Mouse (Mus musculus) small intestine, adult 2 months (tissue): ENCODE results near the gene Rell1. TPM values are rescaled to one million over a fixed set of nuclear protein-coding genes. Genes with fewer than 3 reads are reported as not detected.
A peak's percentile ranks its signal among the peaks of the same experiment; 100 is the strongest.

Experiments used
- H3K27ac ChIP-seq: fragments of 200-500 bp; 2 replicates; pipeline ENCODE4 v1.5.1; 2012; ENCODE audit warnings: low read depth, low read length, control low read depth, inconsistent platforms; ENCODE audit not compliant: insufficient read depth
- H3K27me3 ChIP-seq: fragments of 200-500 bp; 2 replicates; pipeline ENCODE4 v1.6.1; 2012; ENCODE audit warnings: mild to moderate bottlenecking, moderate library complexity, low read length, inconsistent platforms; ENCODE audit not compliant: control insufficient read depth, insufficient read depth
- H3K36me3 ChIP-seq: fragments of 200-500 bp; 2 replicates; pipeline ENCODE4 v1.6.1; 2012; ENCODE audit warnings: mild to moderate bottlenecking, low read length, control low read depth, inconsistent platforms; ENCODE audit not compliant: control insufficient read depth, insufficient read depth
- H3K4me1 ChIP-seq: fragments of 200-500 bp; 2 replicates; pipeline ENCODE4 v1.6.1; 2012; ENCODE audit warnings: low read length, inconsistent platforms, mixed read lengths; ENCODE audit not compliant: control insufficient read depth, insufficient read depth, insufficient read length
- H3K4me3 ChIP-seq: fragments of 200-500 bp; 2 replicates; pipeline ENCODE4 v1.5.1; 2012; ENCODE audit warnings: low read depth, mild to moderate bottlenecking, control low read depth, inconsistent platforms, low read length, moderate library complexity
- CTCF ChIP-seq: fragments of 200-500 bp; IDR thresholded peaks from 2 replicates; pipeline ENCODE4 v1.5.1; 2012; ENCODE audit warnings: low read depth, mild to moderate bottlenecking, control low read depth, inconsistent platforms, low read length, moderate library complexity, mixed read lengths; ENCODE audit not compliant: insufficient replicate concordance, insufficient read length; ENCODE audit errors: extremely low read depth
- POLR2A ChIP-seq: fragments of 200-500 bp; IDR thresholded peaks from 2 replicates; pipeline ENCODE4 v1.6.1; 2012; ENCODE audit warnings: low read depth, mild to moderate bottlenecking, control low read depth, inconsistent platforms, low read length, moderate library complexity
- WGBS: fragments of 180-500 bp; shearing (Covaris S2); methylation state at CpG from one replicate; pipeline ENCODE4 v1.1.7; 2018; 5-methylcytosine and 5-hydroxymethylcytosine counted together
- polyA plus RNA-seq: library from polyadenylated mRNA; depleted of rRNA; stranded (reverse); fragments of >200 nt; gene quantifications from 2 replicates; pipeline ENCODE4 v1.2.3, GENCODE M21; 2012; rRNA removed

Rell1 gene
- polyA plus RNA-seq, 1 experiment: 10.7 TPM

DNA sequence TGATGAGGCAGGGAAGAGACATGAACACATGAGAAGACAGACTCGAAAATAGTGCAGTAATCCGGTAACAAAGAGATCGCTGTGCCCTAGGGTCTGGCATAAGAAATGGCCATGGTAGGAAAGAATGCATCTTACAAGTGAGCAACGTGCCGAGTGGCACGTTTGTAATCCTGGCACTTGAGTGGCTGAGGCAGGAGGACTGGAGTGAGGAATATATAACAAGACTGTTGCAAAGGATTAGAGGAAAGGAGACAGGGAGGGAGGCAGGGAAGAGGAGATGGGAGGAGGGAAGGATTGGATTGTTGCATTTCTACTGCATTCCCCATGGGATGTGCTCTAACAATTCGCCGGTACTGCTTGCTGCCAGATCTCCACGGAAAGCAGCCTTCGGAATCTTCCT, 89.7 kb downstream of the Rell1 start:
- TF ChIP-seq POLR2A: no peak
- no peak for TF ChIP-seq CTCF
- Histone ChIP-seq H3K27me3 (no peaks in the 10 kb centered on the region), H3K27ac (no peak overlapping the region), H3K36me3 (0 out of 2 replicates have a peak, but pooled peaks cover 1% of the 10 kb centered on the region), H3K4me3 (no peak overlapping the region), H3K4me1 (peaks cover 5% of the 10 kb centered on the region; the same call in 1 of the 2 replicates)
- 90% methylated on average over 10 of the region's 10 CpGs for WGBS

DNA sequence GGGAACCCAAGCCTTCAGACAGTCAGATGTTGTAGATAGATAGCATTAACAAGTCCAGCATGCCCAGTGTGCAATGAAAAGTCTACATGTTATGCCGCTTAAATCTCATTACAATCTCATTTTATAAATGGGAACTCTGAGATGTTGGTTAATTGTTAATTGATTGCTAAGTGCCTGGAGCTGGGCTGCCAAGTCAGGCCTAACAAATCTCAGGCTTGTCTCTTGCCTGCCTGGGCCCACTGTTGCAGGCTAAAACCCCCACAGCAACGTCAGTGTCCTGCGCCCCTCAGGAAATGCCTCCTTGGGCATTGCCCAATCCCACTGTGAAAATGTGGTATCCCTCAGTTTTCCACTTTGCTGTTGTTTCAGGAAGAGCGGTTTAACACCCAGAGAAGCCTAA, 92.6 kb downstream of the Rell1 start:
- no peaks in the 10 kb centered on the region for H3K27me3 ChIP-seq
- H3K4me3 ChIP-seq: no peak overlapping the region
- 0 out of 2 replicates have a peak, but pooled peaks cover 1% of the 10 kb centered on the region for H3K36me3 ChIP-seq
- TF ChIP-seq POLR2A (no peak), CTCF (no peak)
- H3K27ac ChIP-seq: no peak overlapping the region
- peaks cover 5% of the 10 kb centered on the region; the same call in 1 of the 2 replicates for H3K4me1 ChIP-seq
- 87% methylated on average over 4 of the region's 4 CpGs for WGBS

DNA sequence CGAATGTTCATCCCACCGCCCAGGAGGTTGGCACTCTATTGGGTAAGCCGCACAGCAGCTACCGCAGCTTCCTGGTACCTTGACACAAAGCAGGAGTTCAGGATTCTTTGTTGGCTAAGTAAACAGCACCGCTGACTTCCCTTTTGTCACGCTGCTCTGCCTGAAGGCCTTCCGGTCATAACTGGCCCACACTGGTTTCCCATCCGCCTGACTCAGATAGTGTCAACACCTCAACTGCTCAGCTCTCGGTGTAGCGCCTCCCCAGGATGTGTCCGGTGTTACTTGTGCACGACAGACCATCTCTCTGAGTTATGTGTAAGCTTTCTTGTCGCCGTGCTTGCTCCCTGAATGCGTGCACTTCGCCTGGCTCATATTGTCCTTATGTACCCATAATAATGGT, 93.8 kb downstream of the Rell1 start:
- Histone ChIP-seq H3K4me3 (no peak overlapping the region), H3K27me3 (no peaks in the 10 kb centered on the region), H3K36me3 (0 out of 2 replicates have a peak, but pooled peaks cover 1% of the 10 kb centered on the region), H3K27ac (no peak overlapping the region), H3K4me1 (peaks cover 5% of the 10 kb centered on the region; the same call in 1 of the 2 replicates)
- TF ChIP-seq POLR2A (no peak), CTCF (peak; percentile 34; the same call in 1 of the 2 replicates)
- WGBS: 27% methylated on average over 16 of the region's 16 CpGs

DNA sequence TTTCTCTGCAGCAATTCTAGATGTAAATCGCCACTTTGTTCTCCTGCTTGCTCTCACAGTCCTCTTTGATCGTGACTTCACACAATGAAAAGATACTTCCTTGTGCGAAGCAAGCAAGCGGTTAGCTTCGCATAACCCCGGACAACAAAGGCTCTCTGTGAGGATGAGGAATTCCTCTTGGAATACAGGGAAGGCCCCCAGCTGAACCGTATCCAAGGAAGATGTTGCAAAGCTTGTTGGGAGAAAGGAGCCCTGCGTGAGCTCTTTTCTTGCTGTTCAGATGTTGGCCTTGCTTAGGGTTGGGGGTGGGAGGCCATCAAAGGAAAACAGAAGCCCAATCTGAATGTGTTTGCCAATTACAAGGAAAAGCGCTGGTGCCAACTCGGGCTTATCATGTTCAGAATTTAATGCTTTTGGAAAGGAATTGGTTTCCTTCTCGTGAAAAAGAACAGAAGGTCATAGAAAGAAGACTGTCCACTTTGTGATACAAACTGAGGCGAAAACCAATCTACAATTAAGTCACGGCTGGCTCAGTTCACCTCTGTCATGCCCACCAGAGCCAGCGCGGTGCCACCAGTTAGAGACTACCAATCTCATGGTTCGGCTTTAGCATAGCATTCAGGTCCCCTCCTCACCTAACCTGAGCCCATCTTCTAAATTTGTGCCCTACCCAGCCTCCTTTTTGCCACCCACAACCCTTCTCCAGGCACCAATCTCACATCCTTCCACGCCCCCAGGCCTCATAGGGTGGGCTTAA, 96.3 kb downstream of the Rell1 start:
- 55% methylated on average over 17 of the region's 17 CpGs for WGBS

DNA sequence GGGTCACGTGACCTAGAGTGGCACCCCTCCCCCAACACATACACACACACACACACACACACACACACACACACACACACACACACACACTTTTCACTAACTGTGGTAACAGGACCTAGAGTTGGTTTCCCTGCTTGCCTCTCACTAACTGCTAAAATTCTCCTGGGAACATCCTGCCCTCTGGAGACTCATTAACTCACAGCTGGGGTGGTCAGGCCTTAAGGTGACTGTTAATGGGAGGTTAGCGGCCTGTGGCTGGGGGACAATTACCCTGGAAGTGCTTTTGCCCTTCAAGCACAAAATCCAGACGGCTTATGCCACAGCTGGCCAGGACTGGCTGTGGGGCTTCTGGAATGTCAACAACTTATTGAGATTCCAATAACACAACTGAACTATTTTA, 101.3 kb downstream of the Rell1 start:
- no peak overlapping the region for H3K4me3 ChIP-seq
- no peak overlapping the region for H3K27ac ChIP-seq
- H3K27me3 ChIP-seq: no peaks in the 10 kb centered on the region
- TF ChIP-seq POLR2A (no peak), CTCF (no peak)
- H3K36me3 ChIP-seq: no peaks in the 10 kb centered on the region
- 61% methylated on average over 3 of the region's 3 CpGs for WGBS
- H3K4me1 ChIP-seq: no peaks in the 10 kb centered on the region; the same call in 1 of the 2 replicates

More for the DNA sequence above, 96.3 kb downstream of the Rell1 start:
- H3K27me3 ChIP-seq: no peaks in the 10 kb centered on the region
- 0 out of 2 replicates have a peak, but pooled peaks cover under 1% of the 10 kb centered on the region for H3K36me3 ChIP-seq
- no peak overlapping the region for H3K4me3 ChIP-seq
- H3K4me1 ChIP-seq: peaks cover 5% of the 10 kb centered on the region; the same call in 1 of the 2 replicates
- no peak overlapping the region for H3K27ac ChIP-seq
- TF ChIP-seq POLR2A (no peak), CTCF (no peak)

DNA sequence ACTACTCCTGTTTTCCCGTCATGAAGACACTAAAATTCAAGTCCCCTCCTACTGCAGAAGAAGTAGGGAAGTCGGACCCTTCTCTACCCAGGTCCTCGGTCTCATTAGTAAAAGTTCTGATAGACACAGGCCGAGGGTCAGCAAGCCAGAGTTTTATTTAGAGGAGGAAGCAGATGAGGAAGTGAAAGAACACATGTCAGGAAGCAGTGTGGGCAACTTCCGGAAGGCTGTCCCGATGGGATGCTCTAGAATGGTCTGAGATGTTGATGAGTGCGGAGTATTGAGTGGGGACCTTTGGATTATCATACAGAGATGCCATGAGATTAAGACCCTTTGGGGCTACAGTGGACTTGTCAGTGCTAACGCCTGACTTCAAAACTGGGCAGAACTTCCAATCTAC, 109.8 kb downstream of the Rell1 start:
- Histone ChIP-seq H3K27ac (no peak overlapping the region), H3K36me3 (peaks cover 4% of the 10 kb centered on the region), H3K4me1 (no peaks in the 10 kb centered on the region), H3K4me3 (no peak overlapping the region), H3K27me3 (no peaks in the 10 kb centered on the region)
- WGBS: 79% methylated on average over 8 of the region's 8 CpGs
- TF ChIP-seq CTCF (no peak), POLR2A (no peak)

Other genes with a start within 250 kb of the Rell1 start
- gene 0610040J01Rik, start 156.5 kb downstream of the Rell1 start, polyA plus RNA-seq: 38.7 and 53.8 TPM in 2 replicates
- 26.9 and 82.8 TPM in 2 replicates for gene Pgm2, start 124.1 kb upstream of the Rell1 start, polyA plus RNA-seq
- gene Tbc1d1, start 187.4 kb upstream of the Rell1 start, polyA plus RNA-seq: 7.2 and 14.0 TPM in 2 replicates